Mouse (Mus musculus) ES-E14 (cell line): ENCODE results near the gene Fam71f1.

Experiments used
- CHD2 ChIP-seq: IDR thresholded peaks from 2 replicates; pipeline ENCODE4 v1.6.1; 2014; ENCODE audit warnings: mild to moderate bottlenecking, low read depth, low read length, inconsistent platforms
- MAFK ChIP-seq: IDR thresholded peaks from 2 replicates; pipeline ENCODE4 v1.6.1; 2014; ENCODE audit warnings: mild to moderate bottlenecking, low read depth, low read length, inconsistent platforms; ENCODE audit not compliant: insufficient read depth
- ZNF384 ChIP-seq: IDR thresholded peaks from 2 replicates; pipeline ENCODE4 v1.6.1; 2012; ENCODE audit warnings: low read depth, low read length, inconsistent platforms

DNA sequence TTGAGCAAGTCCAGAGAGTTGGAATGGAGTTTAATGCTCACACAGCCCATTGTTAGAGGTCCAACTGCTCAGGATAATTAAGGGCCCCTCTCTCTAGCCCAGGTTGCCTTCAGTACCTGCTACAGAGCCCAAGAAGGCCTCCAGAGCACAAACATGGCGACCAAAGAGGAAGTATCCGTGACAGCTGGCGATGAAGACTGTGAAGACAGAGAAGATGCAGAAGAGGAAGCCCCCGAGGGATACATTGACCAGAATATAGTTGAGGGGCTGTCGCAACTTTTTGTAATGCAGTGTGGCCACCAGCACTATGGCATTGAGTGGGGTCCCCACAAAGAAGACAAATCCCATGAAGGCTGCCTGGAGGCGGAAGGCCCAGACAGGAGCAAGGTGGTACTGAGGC, 61.0 kb downstream of the Fam71f1 start:
- TF ChIP-seq CHD2 (no peak), ZNF384 (no peak), MAFK (no peak)
